Mouse (Mus musculus) thymus, adult 2 months (tissue): ENCODE results near the gene Bcl7a.

Source experiments
- CTCF ChIP-seq: fragments of 200-500 bp; IDR thresholded peaks from 2 replicates; pipeline ENCODE4 v1.5.1; 2012; ENCODE audit warnings: mild to moderate bottlenecking, control low read depth, low read length, moderate library complexity, borderline replicate concordance; ENCODE audit not compliant: control insufficient read depth, poor library complexity, insufficient read depth; ENCODE audit errors: extremely low read depth
- POLR2A ChIP-seq: fragments of 200-500 bp; IDR thresholded peaks from 2 replicates; pipeline ENCODE4 v1.6.1; 2012; ENCODE audit warnings: mild to moderate bottlenecking, low read length, control low read depth, moderate library complexity; ENCODE audit not compliant: control insufficient read depth, poor library complexity, insufficient read depth; ENCODE audit errors: extremely low read depth

GRCm38 (mm10) chr5:123423885-123424284 is 80.3 kb downstream of the Bcl7a start:
- TF ChIP-seq CTCF (no peak), POLR2A (no peak)
